Mouse (Mus musculus) thymus, adult 2 months (tissue): ENCODE measurements around the gene Rrbp1.

Source experiments
- CTCF ChIP-seq: fragments of 200-500 bp; IDR thresholded peaks from 2 replicates; pipeline ENCODE4 v1.5.1; 2012; ENCODE audit warnings: mild to moderate bottlenecking, control low read depth, low read length, moderate library complexity, borderline replicate concordance; ENCODE audit not compliant: control insufficient read depth, poor library complexity, insufficient read depth; ENCODE audit errors: extremely low read depth
- POLR2A ChIP-seq: fragments of 200-500 bp; IDR thresholded peaks from 2 replicates; pipeline ENCODE4 v1.6.1; 2012; ENCODE audit warnings: mild to moderate bottlenecking, low read length, control low read depth, moderate library complexity; ENCODE audit not compliant: control insufficient read depth, poor library complexity, insufficient read depth; ENCODE audit errors: extremely low read depth

DNA sequence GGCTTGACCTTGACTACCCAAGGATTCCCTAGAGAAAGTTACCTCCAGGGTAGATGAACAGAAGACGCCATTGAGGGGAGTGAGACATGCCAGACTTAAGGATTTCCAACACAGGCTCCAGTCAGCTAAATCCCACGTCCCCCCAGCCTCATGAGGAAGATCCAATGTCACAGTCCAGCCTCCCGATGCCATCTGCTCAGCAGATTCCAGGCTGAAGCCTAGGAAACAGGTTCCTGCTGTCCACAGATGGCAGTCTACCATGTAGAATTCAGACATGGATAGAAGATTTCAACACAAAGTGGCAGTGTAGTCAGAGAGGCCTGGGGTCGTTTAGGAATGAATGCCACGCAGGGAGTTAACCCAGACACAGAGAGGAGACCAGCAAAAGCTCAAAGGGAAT, 3.4 kb upstream of the Rrbp1 start:
- TF ChIP-seq POLR2A (no peak), CTCF (no peak)
